In genomic region chr2:45108521-45109091, GRCm38 (mm10) we compare ENCODE assay signal across 8 mouse cellular contexts. TPM values are rescaled to one million over a fixed set of nuclear protein-coding genes. Genes with fewer than 3 reads are reported as not detected.
DNase-seq lines count a peak whose midpoint lies in the region; ATAC-seq lines count a peak whose summit lies in the region.

No protein-coding gene starts in this region.

- WGBS in forebrain, embryonic 14.5 days = under 1% methylated on average over 25 of the region's 25 CpGs
- WGBS in hindbrain, embryonic 15.5 days = under 1% methylated on average over 25 of the region's 25 CpGs
- under 1% methylated on average over 23 of the region's 25 CpGs for WGBS in liver, embryonic 16.5 days (ENCODE audit: insufficient replicate concordance)
- WGBS in neural tube, embryonic 14.5 days = under 1% methylated on average over 25 of the region's 25 CpGs

- H3K27me3 ChIP-seq in forebrain, embryonic 14.5 days (replicated peaks; ENCODE audit: control insufficient read depth, insufficient read depth, low read length) = no peaks in the 10 kb centered on the region
- H3K27me3 ChIP-seq in hindbrain, embryonic 15.5 days = no peaks in the 10 kb centered on the region
- no peaks in the 10 kb centered on the region; the same call in none of the 2 replicates for H3K27me3 ChIP-seq in liver, embryonic 16.5 days (ENCODE audit: control insufficient read depth, insufficient read depth, low read depth, low read length)
- H3K27me3 ChIP-seq in neural tube, embryonic 14.5 days (ENCODE audit: control insufficient read depth, insufficient read depth, low read length) = no peaks in the 10 kb centered on the region

- DNase-seq in frontal cortex, postnatal 14 days (ENCODE audit: low spot score in 2 of 2) = no peak
- DNase-seq in adrenal gland, adult 18-20 months (ENCODE audit: low spot score in 2 of 2) = peak; percentile 52 to 58
- peak; percentile 86 for DNase-seq in forebrain, embryonic 14.5 days (ENCODE audit: low spot score)

- H3K9ac ChIP-seq in forebrain, embryonic 14.5 days (ENCODE audit: low read length) = peak overlapping the region; percentile 100
- peak overlapping the region; percentile 82 for H3K9ac ChIP-seq in hindbrain, embryonic 15.5 days
- peak overlapping the region; percentile 97 for H3K9ac ChIP-seq in liver, embryonic 16.5 days (ENCODE audit: low read depth, low read length)
- H3K9ac ChIP-seq in neural tube, embryonic 14.5 days (replicated peaks; ENCODE audit: low read depth, low read length) = peak overlapping the region; percentile 96

- peaks cover 7% of the 10 kb centered on the region; the same call in 1 of the 2 replicates for H3K36me3 ChIP-seq in forebrain, embryonic 14.5 days (ENCODE audit: control insufficient read depth, insufficient read depth, low read length)
- no peaks in the 10 kb centered on the region for H3K36me3 ChIP-seq in hindbrain, embryonic 15.5 days
- no peaks in the 10 kb centered on the region for H3K36me3 ChIP-seq in liver, embryonic 16.5 days (ENCODE audit: control insufficient read depth, insufficient read depth)
- no peaks in the 10 kb centered on the region for H3K36me3 ChIP-seq in neural tube, embryonic 14.5 days (ENCODE audit: control insufficient read depth, insufficient read depth, low read length)

- H3K4me1 ChIP-seq in forebrain, embryonic 14.5 days (ENCODE audit: control insufficient read depth, insufficient read depth, low read length) = peaks cover 39% of the 10 kb centered on the region
- peaks cover 42% of the 10 kb centered on the region for H3K4me1 ChIP-seq in hindbrain, embryonic 15.5 days (replicated peaks)
- H3K4me1 ChIP-seq in liver, embryonic 16.5 days (ENCODE audit: control insufficient read depth, low read depth, low read length) = peaks cover 19% of the 10 kb centered on the region
- peaks cover 24% of the 10 kb centered on the region for H3K4me1 ChIP-seq in neural tube, embryonic 14.5 days (ENCODE audit: control insufficient read depth, insufficient read depth, low read length)

- H3K27ac ChIP-seq in forebrain, embryonic 14.5 days (ENCODE audit: low read depth, low read length) = peak overlapping the region; percentile 99
- peak overlapping the region; percentile 93 for H3K27ac ChIP-seq in hindbrain, embryonic 15.5 days (replicated peaks)
- peak overlapping the region; percentile 66 for H3K27ac ChIP-seq in liver, embryonic 16.5 days (ENCODE audit: low read length)
- H3K27ac ChIP-seq in neural tube, embryonic 14.5 days (ENCODE audit: low read depth, low read length) = peak overlapping the region; percentile 98

- ATAC-seq in frontal cortex, adult (ENCODE audit: low TSS enrichment) = peak; percentile 10; the same call in 1 of the 2 replicates
- ATAC-seq in forebrain, embryonic 14.5 days = peak; percentile 60
- ATAC-seq in hindbrain, embryonic 15.5 days (ENCODE audit: low FRiP score, low read depth) = peak; percentile 55
- peak; percentile 51 for ATAC-seq in liver, embryonic 16.5 days (ENCODE audit: low read depth)
- ATAC-seq in neural tube, embryonic 14.5 days (ENCODE audit: low read depth) = peak; percentile 53
- no peak for ATAC-seq in granulocyte monocyte progenitor cell, adult 5-6 weeks (replicated peaks; ENCODE audit: poor library complexity, severe bottlenecking)

- H3K4me3 ChIP-seq in forebrain, embryonic 14.5 days (ENCODE audit: low read depth, low read length) = peak overlapping the region; percentile 89
- peak overlapping the region; percentile 80 for H3K4me3 ChIP-seq in hindbrain, embryonic 15.5 days
- H3K4me3 ChIP-seq in liver, embryonic 16.5 days (ENCODE audit: low read depth, low read length) = peak overlapping the region; percentile 91
- peak overlapping the region; percentile 79 for H3K4me3 ChIP-seq in neural tube, embryonic 14.5 days (ENCODE audit: low read depth, low read length)

- peak overlapping the region; percentile 87 for H3K4me2 ChIP-seq in forebrain, embryonic 14.5 days (ENCODE audit: low read length)
- peak overlapping the region; percentile 81 for H3K4me2 ChIP-seq in hindbrain, embryonic 15.5 days
- H3K4me2 ChIP-seq in liver, embryonic 16.5 days (ENCODE audit: low read depth, low read length) = peak overlapping the region; percentile 92
- peak overlapping the region; percentile 73 for H3K4me2 ChIP-seq in neural tube, embryonic 14.5 days (ENCODE audit: low read depth, low read length)

- no peaks in the 10 kb centered on the region for H3K9me3 ChIP-seq in forebrain, embryonic 14.5 days (replicated peaks; ENCODE audit: control insufficient read depth, low read length)
- no peaks in the 10 kb centered on the region for H3K9me3 ChIP-seq in hindbrain, embryonic 15.5 days
- no peaks in the 10 kb centered on the region for H3K9me3 ChIP-seq in liver, embryonic 16.5 days (replicated peaks; ENCODE audit: control insufficient read depth, low read length)
- H3K9me3 ChIP-seq in neural tube, embryonic 14.5 days (ENCODE audit: control insufficient read depth, low read length) = no peaks in the 10 kb centered on the region

RNA-seq across cellular contexts. Expression of gene Zeb2, which starts 8.6 kb away (rescaled TPM):
- total RNA-seq in adrenal gland, adult 18-20 months (2021) = 100 to 1,000 TPM; 150 to 168 TPM
- polyA plus RNA-seq in forebrain, embryonic 14.5 days (2014; fragmentation: Nextera tagmentation; extraction: Ambion mirVana) = 70.6 and 87.0 TPM in 2 replicates
- 37.0 and 38.0 TPM in 2 replicates for polyA plus RNA-seq in hindbrain, embryonic 15.5 days (2015; fragmentation: Nextera tagmentation; extraction: Ambion mirVana)
- polyA plus RNA-seq in liver, embryonic 16.5 days (2015; fragmentation: Nextera tagmentation; extraction: Ambion mirVana) = 12.1 and 12.5 TPM in 2 replicates
- polyA plus RNA-seq in neural tube, embryonic 14.5 days (2014; fragmentation: Nextera tagmentation; extraction: Ambion mirVana) = 53.8 and 57.6 TPM in 2 replicates
- total RNA-seq in granulocyte monocyte progenitor cell, adult 5-6 weeks (2014; fragmentation: Nextera tagmentation) = 286 and 309 TPM in 2 replicates
- 167 and 168 TPM in 2 replicates for total RNA-seq in granulocyte monocyte progenitor cell, adult 5-6 weeks (2017)

Comparison
In these comparisons a context has a peak if more than half of its experiments do, and no peak if none do; other contexts are left out.
1. DNase-seq: peak in adrenal gland, adult 18-20 months (2 of 2) and forebrain, embryonic 14.5 days (single experiment); none in frontal cortex, postnatal 14 days (0 of 2).
2. Peak in every context shown above with its lines, with median percentiles within 50 percentile points of each other: H3K27ac ChIP-seq, H3K4me2 ChIP-seq, H3K4me3 ChIP-seq and H3K9ac ChIP-seq.